ENCODE assay signal across 16 mouse cellular contexts in genomic region chr6:88039426-88039825, GRCm38 (mm10). TPM values are rescaled to one million over a fixed set of nuclear protein-coding genes. Genes with fewer than 3 reads are reported as not detected.
A peak's percentile ranks its signal among the peaks of the same experiment; 100 is the strongest.
DNase-seq lines count a peak whose midpoint lies in the region.
"Had no signal": no experiment of that assay in that cellular context is flagged by ENCODE, and none has a peak within 500 bp of the region (broad histone marks: within the 10 kb centered on the region; RNA-seq: fewer than 3 reads in every experiment).

No protein-coding gene starts in this region.

- DNase-seq in frontal cortex, postnatal 36 days (ENCODE audit: low spot score in 2 of 2) = peak; percentile 39 to 51
- no peak for DNase-seq in frontal cortex, postnatal 14 days (ENCODE audit: low spot score in 2 of 2)
- peak; percentile 55 to 61 for DNase-seq in left cerebral cortex, adult 18-20 months (ENCODE audit: low spot score in 2 of 2)
- DNase-seq in left cerebral cortex, adult 11 months (ENCODE audit: low spot score) = no peak
- peak; percentile 20 for DNase-seq in right cerebral cortex, postnatal 25 days
- no peak for DNase-seq in right cerebral cortex, postnatal 14 days
- peak; percentile 48 for DNase-seq in telencephalon, adult 2 months (ENCODE audit: low read depth, low spot score)
- no peak for DNase-seq in kidney, postnatal 14 days
- DNase-seq: adrenal gland, adult 2 months; adrenal gland, postnatal 36 days; cerebellum, adult 11-12 months; cerebellum, adult 9-10 months; cerebellum, postnatal 25 days; gastrocnemius, postnatal 14 days; heart, adult 2 months; heart, postnatal 14 days had no signal

RNA-seq across cellular contexts. Expression of gene Rab7, which starts 5.6 kb away (rescaled TPM):
- 100 to 1,000 TPM; 341 to 343 TPM for total RNA-seq in left cerebral cortex, adult 18-20 months (2021)

RNA-seq across cellular contexts. Expression of gene Rpn1, which starts 44.9 kb away (rescaled TPM):
- 100 to 1,000 TPM; 174 to 187 TPM for total RNA-seq in left cerebral cortex, adult 18-20 months (2021)

RNA-seq across cellular contexts. Expression of gene H1fx, which starts 58.0 kb away (rescaled TPM):
- 10 to 100 TPM; 55.5 to 61.6 TPM for total RNA-seq in left cerebral cortex, adult 18-20 months (2021)

Comparison
In these comparisons a context has a peak if more than half of its experiments do, and no peak if none do; other contexts are left out.
1. DNase-seq: peak in frontal cortex, postnatal 36 days (2 of 2), left cerebral cortex, adult 18-20 months (2 of 2), right cerebral cortex, postnatal 25 days (single experiment) and telencephalon, adult 2 months (single experiment); none in frontal cortex, postnatal 14 days (0 of 2), left cerebral cortex, adult 11 months (single experiment), right cerebral cortex, postnatal 14 days (single experiment) and kidney, postnatal 14 days (single experiment).